Mouse (Mus musculus) urinary bladder, postnatal 25 days (tissue): ENCODE measurements around the gene Cel.
"Not testable (repeated sequence)": the region's sequence is repeated elsewhere in the genome, so short reads cannot be mapped to it uniquely, and the experiment has no call there.

Source experiments
- DNase-seq: peaks from one replicate; pipeline ENCODE4 v3.0.0; 2022; ENCODE audit warnings: low spot score

Gene Cel

DNA sequence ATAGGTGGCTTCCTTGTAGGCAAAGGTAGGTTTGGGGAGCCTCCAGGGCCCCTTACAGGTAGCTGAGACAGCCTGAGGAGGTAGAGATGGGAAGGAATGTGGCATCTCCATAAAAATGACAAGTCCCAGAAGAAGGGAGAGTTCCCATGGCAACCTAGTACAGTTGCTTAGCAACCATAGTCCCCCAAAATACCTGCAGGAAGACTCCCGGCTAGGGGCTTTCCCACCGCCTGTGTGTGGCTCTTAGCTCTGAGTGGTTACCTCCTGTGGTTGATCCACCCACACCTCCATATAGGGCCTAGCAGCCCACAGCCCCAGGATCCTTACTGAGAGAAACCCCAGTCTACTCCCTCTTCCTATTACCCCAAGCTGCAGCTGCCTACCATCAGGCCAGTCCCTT is 45.0 kb downstream of the Cel start:
- DNase-seq, result no peak

GRCm38 (mm10) chr2:28517206-28517909 is 45.8 kb downstream of the Cel start:
- peak; percentile 86 for DNase-seq

- peak; percentile 83 for DNase-seq
These were observed 48.7 kb downstream of the Cel start for GRCm38 (mm10) chr2:28514489-28514888.

DNA sequence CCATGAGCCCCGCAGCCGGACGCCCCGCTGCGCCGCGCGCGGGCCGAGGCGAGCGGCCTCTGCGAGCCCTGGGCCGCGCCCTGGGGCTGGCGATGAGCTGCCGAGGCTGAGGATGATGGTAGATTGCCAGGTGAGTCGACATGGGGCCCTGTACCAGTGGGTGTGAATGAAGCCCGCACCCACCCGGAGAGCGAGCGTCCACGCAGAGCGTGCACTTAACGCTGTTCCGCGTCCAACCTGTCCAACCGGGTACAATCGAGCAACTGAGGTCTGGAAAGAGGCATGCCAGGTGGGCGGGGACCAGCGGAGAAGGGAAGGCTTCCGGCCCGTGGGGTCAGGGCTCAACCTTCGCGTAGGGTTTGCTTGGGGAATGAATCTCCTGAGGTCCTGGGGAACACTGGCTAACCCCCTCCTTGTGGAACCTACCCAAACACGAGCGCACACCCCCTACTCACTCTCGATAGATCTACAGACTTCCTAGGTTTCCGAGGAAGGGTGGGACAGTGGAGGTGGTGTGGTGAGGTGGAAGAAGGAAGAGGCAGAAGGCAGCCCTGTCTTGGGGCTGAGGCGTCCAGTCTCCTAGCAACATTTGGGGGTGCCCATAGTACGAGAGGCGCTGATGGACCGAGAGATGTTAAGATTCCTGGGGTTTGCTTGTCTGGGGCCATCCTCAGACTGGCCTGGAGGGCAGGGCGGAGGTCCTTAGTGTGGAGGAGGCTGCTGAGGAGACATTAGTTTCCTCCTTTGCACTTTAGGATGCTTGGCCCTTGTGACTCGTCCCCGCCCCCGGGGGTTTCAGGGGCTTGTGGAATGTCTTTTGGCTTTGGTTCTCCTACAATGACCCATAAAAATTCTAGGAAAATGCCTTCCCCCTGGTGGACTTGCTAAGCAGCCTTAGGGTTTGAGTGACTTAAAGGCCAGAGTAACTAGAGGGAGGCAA is 49.5 kb downstream of the Cel start:
- DNase-seq, result peak; percentile 50

GRCm38 (mm10) chr2:28512798-28513401 is 50.3 kb downstream of the Cel start, which contains the start of gene Ralgds:
Ralgds (plus strand) TSS chr2:28513125.
- DNase-seq, result peak; percentile 48

DNA sequence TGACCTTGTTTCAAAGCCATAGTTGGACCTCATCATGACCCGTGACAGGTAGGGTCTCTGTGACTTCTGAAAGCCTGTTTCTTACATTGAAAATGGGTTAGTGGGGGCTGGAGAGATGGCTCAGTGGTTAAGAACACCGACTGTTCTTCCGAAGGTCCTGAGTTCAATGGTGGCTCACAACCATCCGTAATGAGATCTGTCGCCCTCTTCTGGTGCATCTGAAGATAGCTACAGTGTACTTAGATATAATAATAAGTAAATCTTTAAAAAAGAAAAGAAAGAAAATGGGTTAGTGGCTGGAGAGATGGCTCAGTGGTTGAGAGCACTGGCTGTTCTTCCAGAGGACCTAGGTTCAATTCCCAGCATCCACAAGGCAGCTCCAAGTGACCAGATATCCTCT is 51.6 kb downstream of the Cel start:
- not testable (repeated sequence) for DNase-seq

DNA sequence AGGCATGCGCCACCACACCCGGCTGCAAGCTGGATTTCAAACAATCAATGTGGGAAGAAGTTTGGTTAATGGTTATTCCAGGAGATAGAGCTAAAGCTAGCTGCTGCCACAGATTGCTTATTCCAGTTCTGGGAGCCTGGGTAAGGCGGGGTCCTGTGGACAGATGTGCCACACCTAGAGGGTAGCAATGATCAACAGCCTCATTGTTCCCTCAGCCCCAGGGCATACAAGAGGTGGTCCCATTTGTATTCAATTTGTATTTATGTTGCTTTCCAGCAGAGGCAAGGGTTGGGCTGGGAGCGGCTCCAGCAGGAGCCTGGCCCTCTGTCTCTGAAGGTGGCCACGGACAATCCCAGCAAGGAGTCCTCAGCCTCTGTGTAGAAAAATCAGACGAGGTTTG is 56.9 kb downstream of the Cel start:
- DNase-seq, result no peak

DNA sequence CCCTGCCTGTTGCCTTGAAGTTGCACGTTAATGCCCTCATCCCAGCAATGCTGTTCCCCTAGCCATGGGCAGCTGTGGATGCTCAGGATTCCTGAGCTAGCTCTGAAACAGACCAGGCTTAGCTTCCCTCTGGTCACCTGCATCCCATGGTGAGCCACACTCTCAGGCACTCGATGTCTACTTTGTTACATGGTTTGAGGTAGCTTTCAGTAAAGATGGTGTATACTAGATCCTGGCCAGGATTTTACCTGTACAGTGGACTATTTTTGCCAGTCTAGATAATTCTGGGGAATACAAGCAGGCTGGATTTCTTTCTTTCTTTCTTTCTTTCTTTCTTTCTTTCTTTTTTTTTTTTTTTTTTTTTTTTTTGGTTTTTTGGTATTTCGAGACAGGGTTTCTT is 57.4 kb downstream of the Cel start, which contains the start of gene Gm10134:
Gene Gm10134 (plus strand): TSS at position 301 of the 400 bp plus-strand sequence.
- DNase-seq, result no peak
